Mouse (Mus musculus): ENCODE measurements around the gene Parp8.

The Parp8 gene

DNA sequence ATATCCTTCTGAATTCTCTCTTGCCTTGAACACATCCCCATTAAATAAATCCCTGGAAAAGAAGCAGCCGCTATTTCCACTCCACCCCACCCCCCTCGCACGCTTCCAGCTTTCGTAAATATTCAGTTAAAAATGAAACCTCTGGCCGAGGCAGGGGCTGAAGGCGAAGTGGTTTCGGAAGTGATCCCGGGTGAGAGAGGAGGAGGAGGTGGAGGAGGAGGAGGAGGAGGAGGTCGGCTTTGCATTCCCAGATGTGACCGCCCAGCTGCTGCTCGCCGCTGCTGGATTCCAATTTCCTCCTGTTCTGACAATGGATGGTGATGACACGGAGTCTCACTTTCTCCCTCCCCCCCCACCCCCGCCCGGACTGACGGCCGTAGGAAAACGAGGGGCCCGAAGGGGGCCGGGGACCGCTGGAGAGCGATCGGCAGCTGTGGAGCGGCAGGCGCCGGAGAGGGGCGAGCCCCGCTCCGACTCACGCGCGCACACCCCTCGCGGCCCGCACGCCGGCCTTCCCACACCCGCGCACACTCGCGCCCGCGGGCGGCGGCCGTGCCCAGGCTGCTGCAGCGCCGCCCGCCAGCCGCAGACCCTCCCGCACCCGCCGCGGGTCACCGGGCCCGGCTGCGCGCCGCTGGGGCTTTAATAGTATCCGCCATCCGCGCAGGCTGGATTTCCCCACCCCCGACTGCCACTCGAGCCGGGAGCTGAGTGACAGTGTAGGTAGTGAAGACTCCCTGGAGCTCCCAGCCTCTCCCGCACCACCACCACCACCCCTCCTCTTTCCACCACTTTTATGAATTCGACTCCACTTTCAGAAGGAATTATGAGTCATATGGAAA, at the start of gene Parp8:
Gene Parp8, minus strand, starts transcription at position 312 of the 842 bp plus-strand sequence.
- peak; percentile 49 to 66 for DNase-seq

DNA sequence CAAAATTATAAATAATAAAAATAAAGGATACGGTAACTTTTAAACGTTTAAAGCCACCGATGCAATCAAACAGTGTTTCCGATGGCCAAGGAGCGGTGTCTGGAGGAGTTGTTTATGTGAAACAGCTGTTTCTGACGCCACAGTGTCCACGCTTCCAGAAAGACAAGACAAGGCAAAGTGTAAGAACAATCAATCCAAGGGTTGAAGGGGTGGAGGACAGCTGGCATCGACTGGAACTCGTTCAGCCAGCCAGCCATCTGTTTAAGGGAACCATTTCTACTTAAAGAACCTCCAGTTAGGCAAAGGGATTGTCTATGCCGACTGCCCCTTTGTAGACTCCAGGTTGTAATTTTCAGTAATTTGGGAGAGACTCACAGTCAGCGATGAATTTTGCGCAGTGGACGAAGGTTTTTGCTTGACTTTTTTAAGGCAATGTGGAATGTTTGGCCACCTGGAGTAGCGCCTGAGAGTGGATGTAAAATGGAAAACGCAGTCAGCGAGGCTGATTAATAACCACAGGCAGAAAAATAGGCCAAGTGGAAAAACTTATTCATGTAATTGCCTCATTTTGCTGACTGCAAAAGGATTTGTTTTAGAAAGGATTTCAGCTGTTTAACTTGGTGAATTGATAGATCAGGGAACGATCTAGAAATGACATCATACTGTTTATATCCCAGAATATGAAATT, 37.4 kb upstream of the Parp8 start:
- DNase-seq, result no peak

- no peak for DNase-seq
Observed at GRCm38 (mm10) chr13:117056466-117056865, 31.1 kb upstream of the Parp8 start.

- DNase-seq, result no peak
Observed at GRCm38 (mm10) chr13:117054811-117055496, 29.6 kb upstream of the Parp8 start.

- no peak for DNase-seq
Observed at GRCm38 (mm10) chr13:117052748-117053147, 27.4 kb upstream of the Parp8 start.

- no peak for DNase-seq
Observed at GRCm38 (mm10) chr13:117048541-117048971, 23.2 kb upstream of the Parp8 start.

GRCm38 (mm10) chr13:117043567-117043966, 18.2 kb upstream of the Parp8 start:
- no peak for DNase-seq

DNA sequence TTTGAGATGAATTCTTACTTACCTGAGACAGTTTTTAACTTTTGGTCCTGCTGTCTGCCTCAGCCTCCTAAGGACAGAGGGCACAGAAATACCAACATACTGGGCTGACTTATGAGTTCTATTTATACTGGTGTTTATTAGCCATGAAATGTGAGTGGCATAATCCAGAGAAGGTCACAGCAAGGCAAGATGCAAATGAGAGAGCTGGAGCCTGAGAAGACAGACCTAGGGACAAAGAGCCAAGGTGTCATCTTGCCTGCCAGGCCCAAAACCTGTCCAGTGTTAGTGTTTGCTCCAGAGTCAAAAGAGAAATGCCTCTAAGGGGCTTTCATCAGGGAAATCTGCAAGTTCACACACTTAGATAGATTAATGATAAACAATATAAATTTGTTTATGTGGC, 15.7 kb upstream of the Parp8 start:
- DNase-seq, result no peak

GRCm38 (mm10) chr13:117036277-117036676, 10.9 kb upstream of the Parp8 start:
- no peak for DNase-seq

DNA sequence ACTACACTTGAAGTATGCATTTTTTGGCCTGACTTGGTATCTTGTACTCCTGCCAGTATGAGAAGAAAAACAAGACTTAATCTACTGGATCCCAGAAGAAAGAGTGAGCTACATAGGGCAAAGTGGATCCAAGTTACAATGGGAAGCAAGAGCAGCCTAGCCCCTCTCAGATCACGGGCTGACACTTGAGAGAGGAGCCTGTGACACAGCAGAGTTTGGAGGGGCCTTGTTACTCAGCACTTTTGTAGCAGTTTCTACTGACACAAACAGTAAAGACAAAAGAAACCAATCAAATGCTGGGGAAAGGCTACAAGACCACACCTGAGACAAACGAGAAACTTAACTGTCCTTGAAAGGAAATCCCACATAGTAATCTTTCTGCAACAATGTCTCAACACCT, 9.8 kb upstream of the Parp8 start:
- DNase-seq, result no peak

DNA sequence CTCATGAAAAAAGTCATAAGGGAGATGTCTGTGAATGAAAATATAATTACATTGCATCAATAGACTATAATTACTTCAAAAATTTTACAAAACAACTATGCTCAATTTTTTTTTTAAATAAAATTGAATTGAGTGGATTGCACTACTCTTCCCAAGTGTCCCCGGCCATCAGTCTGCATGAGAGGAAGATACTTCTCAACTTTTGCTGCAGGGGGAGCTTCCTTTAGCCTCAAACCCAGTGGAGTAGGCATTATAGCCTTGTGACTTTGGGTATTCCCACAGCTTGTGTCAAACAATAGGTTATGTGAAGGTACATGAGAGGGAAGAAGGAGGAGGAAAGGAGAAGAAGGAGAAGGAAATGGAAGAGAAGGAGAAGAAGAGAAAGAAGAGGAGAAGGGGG, 9.3 kb upstream of the Parp8 start:
- no peak for DNase-seq

- DNase-seq, result no peak
Observed at GRCm38 (mm10) chr13:117033676-117034308, 8.5 kb upstream of the Parp8 start.

GRCm38 (mm10) chr13:117032402-117032801, 7.1 kb upstream of the Parp8 start:
- no peak for DNase-seq

DNA sequence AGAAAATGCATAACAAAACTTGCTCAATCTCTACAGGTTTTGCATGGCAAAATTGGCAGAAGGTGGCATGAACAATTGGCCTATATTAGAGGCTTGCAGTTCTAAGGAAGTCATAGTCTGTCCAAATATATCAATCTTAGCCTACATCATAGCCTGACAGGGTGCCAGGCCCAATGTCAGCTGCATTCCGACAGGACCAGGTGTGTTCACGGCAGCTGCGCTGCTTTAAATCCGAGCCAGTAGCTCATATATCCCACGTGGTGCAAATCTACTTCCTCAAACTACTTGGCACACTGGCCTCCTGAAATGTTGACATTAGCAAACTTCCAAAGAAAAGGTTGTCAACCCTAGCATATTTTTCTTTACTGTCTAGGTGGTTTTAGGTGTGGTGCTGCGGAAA, 6.2 kb upstream of the Parp8 start:
- DNase-seq, result no peak

GRCm38 (mm10) chr13:117028221-117028620, 2.9 kb upstream of the Parp8 start:
- no peak for DNase-seq

DNA sequence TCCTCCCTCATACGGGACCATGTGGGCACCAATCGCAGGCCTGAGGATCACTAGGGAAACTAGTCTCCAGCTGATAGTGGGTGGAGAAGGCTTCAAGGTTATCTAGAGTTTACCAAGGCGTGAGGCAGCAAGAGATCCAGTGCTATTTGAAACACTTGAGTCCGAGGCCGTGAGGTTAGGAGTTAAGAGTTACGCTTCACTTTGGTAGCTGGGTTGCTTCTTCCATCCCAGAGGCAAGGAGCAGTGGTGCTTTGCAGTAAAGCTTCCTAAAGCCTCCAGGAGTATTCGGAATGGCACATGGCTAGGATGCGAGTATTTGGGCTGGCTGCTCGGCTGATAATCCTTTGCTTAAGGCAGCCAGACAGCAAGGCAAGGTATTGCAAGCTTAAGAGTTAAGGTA, 2.0 kb upstream of the Parp8 start:
- DNase-seq, result no peak

DNA sequence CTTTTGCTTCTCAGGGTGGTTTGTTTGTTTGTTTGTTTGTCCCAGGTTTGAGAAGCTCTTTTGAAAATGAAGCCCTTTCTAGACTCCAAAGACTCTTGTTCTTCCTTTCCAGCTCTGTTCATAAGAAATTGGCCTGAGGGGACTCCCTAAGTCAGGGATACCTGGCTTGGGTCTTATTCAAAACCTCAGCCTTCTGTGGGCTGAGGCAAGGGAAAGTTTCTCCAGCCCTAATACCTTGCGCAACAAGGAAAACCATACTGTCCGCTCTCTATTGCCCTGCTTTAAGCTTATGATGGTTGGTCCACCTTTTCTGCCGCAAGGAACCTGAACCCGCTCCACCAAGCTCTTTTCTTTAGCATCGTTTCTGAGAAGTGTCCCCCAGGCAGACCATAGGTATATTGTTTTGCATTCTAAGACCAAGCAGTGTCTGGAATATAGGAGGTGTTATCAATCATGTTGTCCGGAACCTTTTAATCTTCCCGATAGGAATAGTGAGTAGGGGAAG, 991 bp upstream of the Parp8 start:
- no peak for DNase-seq

DNA sequence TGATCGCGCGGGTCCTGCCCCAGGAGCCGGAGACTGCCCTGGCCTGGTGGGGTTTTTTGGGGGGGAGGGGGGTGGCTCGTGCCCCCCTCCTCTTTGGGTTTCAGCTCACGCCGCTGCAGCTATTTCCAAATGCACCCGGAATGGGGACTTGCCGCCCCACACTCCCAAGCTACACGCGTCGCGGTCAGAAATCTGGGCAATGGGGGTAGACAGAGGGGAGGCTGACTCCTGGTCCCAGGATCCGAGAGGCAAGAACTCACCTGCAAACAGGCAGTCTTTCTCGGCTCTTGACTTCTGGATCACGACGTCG, 466 bp downstream of the Parp8 start:
- no peak for DNase-seq

DNA sequence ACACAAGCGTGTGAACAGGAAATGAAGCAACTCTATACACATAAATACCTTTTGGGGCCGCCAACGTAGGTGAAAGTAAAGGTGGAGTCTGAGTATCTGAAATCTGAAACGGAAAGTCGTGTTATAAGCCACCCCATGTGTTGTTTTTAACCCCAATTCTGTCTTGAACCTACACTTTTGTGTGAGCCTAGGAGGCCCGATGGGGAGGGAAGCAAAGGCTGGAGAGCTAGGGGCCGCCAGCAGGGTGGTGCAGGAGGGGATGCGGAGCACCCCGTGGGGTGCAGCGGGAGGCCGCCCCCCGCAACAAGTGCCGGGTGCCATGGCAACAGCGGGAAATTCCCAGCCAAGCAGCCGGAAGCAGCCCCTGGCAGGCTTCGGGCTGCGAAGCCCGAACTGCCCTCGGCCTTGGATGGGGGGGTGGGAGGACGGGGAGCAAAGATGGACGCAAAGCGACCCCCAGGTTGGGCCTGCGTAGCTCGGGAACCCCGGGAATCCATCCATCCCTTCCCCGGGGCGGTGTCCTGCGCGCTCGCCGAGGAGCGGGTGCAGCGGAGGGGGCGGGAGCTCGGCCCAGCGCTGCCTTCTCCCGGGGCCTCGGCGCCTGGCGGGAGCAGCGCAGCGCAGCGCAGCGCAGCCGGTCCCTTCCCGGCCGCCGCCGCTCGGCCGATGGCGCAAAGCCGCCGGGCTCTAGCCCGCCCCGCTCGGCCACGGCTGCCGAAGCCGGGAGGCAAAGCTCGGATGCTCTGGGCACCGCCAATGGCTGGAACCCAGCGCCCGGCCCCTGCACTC, 1.0 kb downstream of the Parp8 start:
- DNase-seq, result peak; percentile 66 to 84

DNA sequence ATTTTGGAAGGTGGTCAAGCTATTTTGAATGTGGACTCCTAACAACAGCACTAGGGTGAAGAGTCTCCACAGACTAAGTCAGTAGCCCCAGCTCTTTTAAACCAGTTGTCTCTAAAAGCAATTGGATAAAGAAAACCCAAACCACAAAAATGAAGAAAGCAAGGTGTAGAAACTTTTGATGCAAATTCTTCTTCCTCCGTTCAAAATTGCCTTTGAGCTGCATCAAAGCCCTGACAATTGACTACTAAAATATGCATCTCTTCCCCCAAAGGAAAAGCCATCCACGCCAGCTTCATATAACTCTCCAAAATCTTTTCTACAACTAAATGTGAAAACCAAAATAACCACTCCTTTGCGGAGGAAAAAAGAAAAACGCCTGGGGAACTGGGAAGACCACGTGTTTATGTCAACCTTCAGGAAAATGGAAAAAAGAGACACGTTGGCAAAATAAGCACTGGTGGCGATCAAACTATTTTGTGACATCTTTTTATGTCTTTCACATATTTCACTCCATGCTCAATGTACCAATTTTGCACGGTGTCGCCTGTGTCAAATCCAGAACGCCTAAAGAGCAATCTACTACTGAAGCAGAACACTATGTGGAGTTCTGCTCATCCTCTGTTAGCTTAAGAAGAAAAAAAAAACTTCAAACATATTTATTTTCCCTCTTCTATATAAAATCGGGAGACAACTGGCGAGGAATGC, 1.8 kb downstream of the Parp8 start:
- no peak for DNase-seq

- no peak for DNase-seq
Observed at GRCm38 (mm10) chr13:117020631-117021030, 4.7 kb downstream of the Parp8 start.

- DNase-seq, result no peak
Observed at GRCm38 (mm10) chr13:117018676-117019075, 6.7 kb downstream of the Parp8 start.
